Mouse (Mus musculus) hindbrain, postnatal 0 days (tissue): ENCODE measurements around the gene Arl5c. TPM values are rescaled to one million over a fixed set of nuclear protein-coding genes. Genes with fewer than 3 reads are reported as not detected.

Experiments used
- ATAC-seq: fragments of 200-750 bp; cut with Nextera tagmentation; 2 replicates; pipeline ENCODE4 v1.8.0; 2017; ENCODE audit warnings: mild to moderate bottlenecking, moderate TSS enrichment, moderate library complexity
- DNase-seq: peaks from one replicate; pipeline ENCODE4 v3.0.0-alpha.2; 2015; ENCODE audit warnings: low spot score
- H3K27ac ChIP-seq: fragments of 300-500 bp; sonication (generic); 2 replicates; pipeline ENCODE4 v1.5.1; 2014; ENCODE audit warnings: mild to moderate bottlenecking
- H3K27me3 ChIP-seq: fragments of 300-500 bp; sonication (generic); 2 replicates; pipeline ENCODE4 v1.6.1; 2014; ENCODE audit warnings: low read length, mixed read lengths; ENCODE audit not compliant: insufficient read depth
- H3K36me3 ChIP-seq: fragments of 300-500 bp; sonication (generic); 2 replicates; pipeline ENCODE4 v1.6.1; 2014; ENCODE audit warnings: low read length, mixed read lengths; ENCODE audit not compliant: insufficient read depth
- H3K4me1 ChIP-seq: fragments of 300-500 bp; sonication (generic); 2 replicates; pipeline ENCODE4 v1.6.1; 2014; ENCODE audit warnings: antibody characterized with exemption, low read length, mixed read lengths; ENCODE audit not compliant: insufficient read depth
- H3K4me2 ChIP-seq: fragments of 300-500 bp; sonication (generic); 2 replicates; pipeline ENCODE4 v1.6.1; 2014; ENCODE audit warnings: low read depth, mild to moderate bottlenecking, low read length, moderate library complexity, mixed read lengths
- H3K4me3 ChIP-seq: fragments of 300-500 bp; sonication (generic); 2 replicates; pipeline ENCODE4 v1.5.1; 2014; ENCODE audit warnings: low read length
- H3K9ac ChIP-seq: fragments of 300-500 bp; sonication (generic); replicated peaks from 2 replicates; pipeline ENCODE4 v1.6.1; 2014; ENCODE audit warnings: mild to moderate bottlenecking, low read length, moderate library complexity, mixed read lengths
- H3K9me3 ChIP-seq: fragments of 300-500 bp; sonication (generic); 2 replicates; pipeline ENCODE4 v1.6.1; 2016; ENCODE audit warnings: low read length, mixed read lengths
- CTCF ChIP-seq: IDR thresholded peaks from 2 replicates; pipeline ENCODE4 v1.5.1; 2016; ENCODE audit warnings: antibody characterized with exemption, control low read depth, low read depth
- WGBS: fragments of 180-500 bp; shearing (Covaris S2); extraction: QIAGEN DNeasy Blood & Tissue Kit; methylation state at CpG from one replicate; pipeline ENCODE4 v1.1.7; 2014; 5-methylcytosine and 5-hydroxymethylcytosine counted together
- polyA plus RNA-seq: library from polyadenylated mRNA; unstranded; fragments of >200 nt; fragmentation: Nextera tagmentation; extraction: Ambion mirVana; gene quantifications from 2 replicates; pipeline ENCODE4 v1.2.1, GENCODE M21; 2015
- total RNA-seq: library from RNA; depleted of rRNA; stranded (reverse); fragments of >200 nt; gene quantifications from 2 replicates; pipeline ENCODE4 v1.2.3, GENCODE M21; 2014

Arl5c gene
- total and polyA plus RNA-seq, 2 experiments from 2014 or later, result 2.6 to 4.8 TPM

- peak overlapping the region; percentile 68 for H3K9ac ChIP-seq
- WGBS, result under 1% methylated on average over 42 of the region's 42 CpGs
Observed at GRCm38 (mm10) chr11:97987551-97988526, 8.1 kb downstream of the Arl5c start.

GRCm38 (mm10) chr11:97986738-97987465, 9.1 kb downstream of the Arl5c start:
- Histone ChIP-seq H3K4me3 (peak overlapping the region; percentile 80), H3K9me3 (no peaks in the 10 kb centered on the region), H3K27ac (no peak overlapping the region), H3K27me3 (peaks cover 11% of the 10 kb centered on the region), H3K36me3 (no peaks in the 10 kb centered on the region), H3K9ac (peak overlapping the region; percentile 61), H3K4me2 (peak overlapping the region; percentile 77), H3K4me1 (0 out of 2 replicates have a peak, but pooled peaks cover 4% of the 10 kb centered on the region)
- no peak for ATAC-seq
- TF ChIP-seq CTCF, result no peak
- WGBS, result 27% methylated on average over 16 of the region's 17 CpGs
- peak; percentile 40 for DNase-seq

More at GRCm38 (mm10) chr11:97987551-97988526, 8.1 kb downstream of the Arl5c start:
- H3K4me3 ChIP-seq, result peak overlapping the region; percentile 80
- H3K4me2 ChIP-seq, result peak overlapping the region; percentile 70
- ATAC-seq, result peak; percentile 81
- peak; percentile 96 for DNase-seq
- TF ChIP-seq CTCF, result peak; percentile 89
- H3K4me1 ChIP-seq, result 0 out of 2 replicates have a peak, but pooled peaks cover 4% of the 10 kb centered on the region
- H3K36me3 ChIP-seq, result no peaks in the 10 kb centered on the region
- H3K27me3 ChIP-seq, result peaks cover 11% of the 10 kb centered on the region
- peak overlapping the region; percentile 81 for H3K27ac ChIP-seq
- no peaks in the 10 kb centered on the region for H3K9me3 ChIP-seq

GRCm38 (mm10) chr11:97985727-97986677, 10.0 kb downstream of the Arl5c start, which contains the start of gene Plxdc1:
Gene Plxdc1 (minus strand): TSS chr11:97986444.
- Histone ChIP-seq H3K4me3 (peak within 1 kb of the TSS; percentile 80), H3K27me3 (peaks cover 11% of the 10 kb centered on the region), H3K9me3 (no peaks in the 10 kb centered on the region), H3K27ac (no peak within 1 kb of the TSS), H3K36me3 (no peaks in the 10 kb centered on the region), H3K4me1 (0 out of 2 replicates have a peak, but pooled peaks cover 4% of the 10 kb centered on the region), H3K4me2 (peak within 1 kb of the TSS; percentile 77), H3K9ac (peak within 1 kb of the TSS; percentile 61)
- WGBS, result 2% methylated on average over 72 of the region's 74 CpGs
- DNase-seq (peak; percentile 40), ATAC-seq (no peak)
- TF ChIP-seq CTCF, result no peak

GRCm38 (mm10) chr11:97983983-97984382, 12.0 kb downstream of the Arl5c start:
- H3K4me3 ChIP-seq, result no peak overlapping the region
- no peaks in the 10 kb centered on the region for H3K36me3 ChIP-seq
- H3K9me3 ChIP-seq, result no peaks in the 10 kb centered on the region
- no peaks in the 10 kb centered on the region for H3K4me1 ChIP-seq
- H3K9ac ChIP-seq, result no peak overlapping the region
- WGBS, result 50% methylated on average over 1 of the region's 1 CpGs
- DNase-seq (no peak), ATAC-seq (no peak)
- H3K4me2 ChIP-seq, result no peak overlapping the region
- H3K27me3 ChIP-seq, result peaks cover 11% of the 10 kb centered on the region
- H3K27ac ChIP-seq, result no peak overlapping the region
- TF ChIP-seq CTCF, result no peak

GRCm38 (mm10) chr11:97983506-97983905, 12.5 kb downstream of the Arl5c start:
- Histone ChIP-seq H3K9me3 (no peaks in the 10 kb centered on the region), H3K4me1 (no peaks in the 10 kb centered on the region), H3K9ac (no peak overlapping the region), H3K4me2 (no peak overlapping the region), H3K27me3 (peaks cover 11% of the 10 kb centered on the region), H3K36me3 (no peaks in the 10 kb centered on the region), H3K4me3 (no peak overlapping the region), H3K27ac (no peak overlapping the region)
- TF ChIP-seq CTCF, result no peak
- DNase-seq (no peak), ATAC-seq (no peak)
- WGBS, result 88% methylated on average over 3 of the region's 3 CpGs

- no peak for DNase-seq
- TF ChIP-seq CTCF, result no peak
- no peak overlapping the region for H3K9ac ChIP-seq
- no peak overlapping the region for H3K4me2 ChIP-seq
- ATAC-seq, result no peak
- no peak overlapping the region for H3K4me3 ChIP-seq
- H3K4me1 ChIP-seq, result no peaks in the 10 kb centered on the region
- no peaks in the 10 kb centered on the region for H3K36me3 ChIP-seq
- peaks cover 11% of the 10 kb centered on the region for H3K27me3 ChIP-seq
- 84% methylated on average over 9 of the region's 9 CpGs for WGBS
- H3K27ac ChIP-seq, result no peak overlapping the region
- no peaks in the 10 kb centered on the region for H3K9me3 ChIP-seq
Observed at GRCm38 (mm10) chr11:97982721-97983120, 13.3 kb downstream of the Arl5c start.
